Mouse (Mus musculus) spleen, postnatal 10 days (tissue): Measurements from ENCODE around the gene 2010111I01Rik.
"Not testable (repeated sequence)": the region's sequence is repeated elsewhere in the genome, so short reads cannot be mapped to it uniquely, and the experiment has no call there.

ENCODE experiments used
- DNase-seq, 2 experiments: peaks; one replicate each; pipeline ENCODE4 v3.0.0; 2021 to 2022; ENCODE audit warnings: low spot score in 2 of 2

The 2010111I01Rik gene

GRCm38 (mm10) chr13:62964640-62965311 is at the start of gene 2010111I01Rik:
2010111I01Rik (plus strand) TSS chr13:62964893.
- DNase-seq, result peak; percentile 90 to 97

- no peak for DNase-seq
These were observed 48.0 kb upstream of the 2010111I01Rik start for GRCm38 (mm10) chr13:62916675-62917074.

DNA sequence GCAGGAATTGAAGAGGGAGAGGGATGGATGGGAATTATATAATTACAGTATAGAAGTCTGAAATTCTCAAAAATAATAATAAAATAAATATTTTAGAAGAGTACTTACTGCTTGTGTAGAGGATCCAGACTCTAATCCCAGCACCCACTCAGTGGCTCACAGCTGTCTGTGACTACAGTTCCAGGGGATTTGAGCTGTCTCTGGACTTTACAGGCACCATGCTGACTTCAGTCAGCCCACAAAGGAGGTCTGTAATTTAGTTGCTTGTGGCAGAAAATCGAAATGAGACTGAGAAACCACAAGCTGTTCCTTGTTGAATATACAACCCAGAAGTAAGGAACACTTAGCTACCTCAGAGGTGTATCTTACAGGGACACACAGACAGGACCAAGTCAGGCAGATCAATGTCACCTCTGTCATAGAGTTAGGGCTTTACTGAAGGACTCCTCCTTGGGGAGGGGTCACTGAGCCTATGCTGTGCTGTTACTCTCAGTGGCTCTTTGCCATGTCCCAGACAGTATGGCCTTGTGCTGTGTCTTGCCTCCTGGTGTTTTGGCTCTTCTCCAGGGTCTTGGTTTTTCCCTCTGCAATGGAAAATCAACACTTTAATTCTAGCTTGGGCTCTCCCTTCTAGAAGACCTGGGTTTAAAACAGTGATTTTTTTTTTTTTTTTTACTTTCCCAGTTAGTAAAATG is 47.1 kb upstream of the 2010111I01Rik start:
- no peak for DNase-seq

DNA sequence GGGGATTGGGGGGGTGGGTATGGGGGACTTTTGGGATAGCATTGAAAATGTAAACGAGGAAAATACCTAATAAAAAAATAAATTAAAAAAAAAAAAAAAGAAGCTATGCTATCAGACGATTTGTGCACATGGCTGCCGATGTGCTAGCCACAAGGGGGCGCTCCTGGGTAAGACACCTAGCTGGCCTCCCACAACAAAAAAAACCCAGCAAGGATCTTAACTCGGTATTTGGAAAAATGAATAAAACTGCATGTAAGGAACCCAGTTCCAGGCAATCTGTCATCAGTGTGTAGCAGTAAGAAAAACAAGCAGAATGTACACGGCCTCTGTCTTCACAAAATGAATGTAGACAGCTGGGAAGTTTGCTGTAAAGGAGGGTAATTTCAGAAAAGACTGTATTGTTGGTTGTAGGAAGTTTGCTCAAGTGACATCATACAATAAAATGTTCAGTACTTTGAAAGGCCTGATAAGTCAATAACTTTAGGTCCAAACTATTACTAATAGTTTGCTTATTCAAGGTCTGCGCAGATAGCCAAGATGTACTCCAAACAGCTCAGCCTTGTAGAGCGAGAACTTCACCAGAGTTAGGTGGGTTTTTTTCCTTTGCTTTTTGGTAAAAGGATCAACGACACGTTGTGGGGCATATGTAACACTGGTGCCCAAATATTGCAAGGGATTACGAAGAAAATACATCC is 44.9 kb upstream of the 2010111I01Rik start:
- DNase-seq, result peak; percentile 65 to 88

DNA sequence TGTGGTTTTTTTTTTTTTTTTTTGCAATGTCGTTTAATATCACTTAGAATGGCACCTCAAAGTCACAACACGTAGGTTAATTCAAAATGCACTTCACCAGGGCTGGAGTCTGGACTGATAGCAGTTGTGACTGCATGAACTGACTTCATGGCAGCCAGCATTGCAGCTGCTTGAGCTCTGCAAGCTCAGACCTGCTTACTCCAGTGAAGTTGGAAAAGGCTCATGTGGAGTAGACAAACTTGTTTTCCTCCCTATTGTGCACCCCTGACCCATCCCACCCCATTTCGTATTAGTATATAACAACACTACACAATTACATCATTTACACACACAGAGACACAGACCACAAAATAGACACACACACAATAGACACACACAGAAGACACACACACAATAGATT is 42.0 kb upstream of the 2010111I01Rik start:
- no peak for DNase-seq

DNA sequence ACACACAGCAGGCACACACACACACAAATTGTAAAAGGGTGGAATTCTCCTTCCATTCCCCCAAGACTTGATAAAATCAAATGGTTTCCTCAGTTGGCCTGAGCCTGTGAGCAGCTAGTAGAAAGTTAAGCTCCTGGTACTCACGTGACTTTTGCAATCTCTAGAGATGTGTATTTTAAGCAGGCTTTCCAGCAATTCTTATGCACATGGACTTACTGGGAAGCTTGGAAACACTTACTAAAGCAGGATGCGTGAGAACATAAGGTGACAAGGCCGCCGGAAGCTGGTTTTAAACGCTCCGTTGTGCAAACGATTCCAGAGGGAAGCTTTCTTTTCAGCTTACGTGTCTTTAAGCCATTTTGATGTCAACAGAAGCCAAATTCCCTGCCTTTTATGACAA is 41.5 kb upstream of the 2010111I01Rik start:
- DNase-seq, result no peak

DNA sequence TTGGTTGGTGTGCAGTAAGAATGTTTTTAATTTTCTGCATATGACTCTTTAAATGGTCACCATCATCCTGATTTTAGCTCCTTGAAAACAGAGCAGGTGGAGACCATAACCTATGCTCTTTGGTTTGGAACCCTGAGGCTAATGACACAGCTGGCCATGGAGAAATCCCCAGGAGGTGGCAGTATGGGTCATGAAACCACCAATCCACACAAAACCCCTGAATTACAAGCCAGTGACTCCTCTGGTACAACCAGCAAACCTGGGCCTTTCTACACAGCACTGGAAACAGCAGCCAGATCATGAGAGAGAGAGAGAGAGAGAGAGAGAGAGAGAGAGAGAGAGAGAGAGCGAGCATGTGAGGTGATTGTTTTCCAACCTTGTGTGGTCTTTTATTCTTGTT is 38.2 kb upstream of the 2010111I01Rik start:
- DNase-seq, result peak in 1 of 2 experiments; percentile 54

DNA sequence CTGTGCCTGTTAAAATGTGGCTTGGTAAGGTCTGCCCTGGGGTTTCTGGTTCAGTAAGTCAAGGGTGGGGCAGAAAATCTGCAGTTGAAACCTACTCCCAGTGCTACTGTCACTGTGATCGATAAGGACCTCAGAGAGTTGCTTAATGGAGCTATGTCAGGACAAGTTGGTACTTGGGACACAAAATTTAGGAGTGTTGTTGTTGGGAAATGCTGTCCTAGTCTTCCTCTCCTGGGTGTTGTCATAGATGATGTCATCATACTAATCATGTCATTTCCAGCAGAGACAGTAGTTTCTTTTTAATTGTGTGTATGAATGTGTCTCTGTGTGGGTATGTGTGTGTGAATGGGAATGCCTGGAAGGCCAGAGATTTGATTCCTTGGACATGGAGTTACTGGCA is 37.2 kb upstream of the 2010111I01Rik start:
- DNase-seq, result no peak

DNA sequence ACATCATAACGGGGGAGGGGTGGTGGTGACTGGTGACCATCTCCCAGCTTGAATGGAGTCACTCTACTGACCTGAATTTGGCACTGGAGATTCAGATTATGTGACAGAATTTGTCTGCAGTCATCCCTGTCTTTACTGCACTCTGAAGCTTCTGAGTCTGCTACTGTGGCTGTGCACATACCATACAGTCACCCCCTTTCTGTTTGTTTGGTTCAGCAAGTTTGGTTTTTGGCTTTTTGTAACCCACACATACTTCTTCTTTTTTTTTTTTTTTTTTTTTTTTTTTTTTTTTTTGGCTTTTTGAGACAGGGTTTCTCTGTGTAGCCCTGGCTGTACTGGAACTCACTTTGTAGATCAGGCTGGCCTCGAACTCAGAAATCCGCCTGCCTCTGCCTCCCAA is 35.5 kb upstream of the 2010111I01Rik start:
- DNase-seq, result not testable (repeated sequence)

DNA sequence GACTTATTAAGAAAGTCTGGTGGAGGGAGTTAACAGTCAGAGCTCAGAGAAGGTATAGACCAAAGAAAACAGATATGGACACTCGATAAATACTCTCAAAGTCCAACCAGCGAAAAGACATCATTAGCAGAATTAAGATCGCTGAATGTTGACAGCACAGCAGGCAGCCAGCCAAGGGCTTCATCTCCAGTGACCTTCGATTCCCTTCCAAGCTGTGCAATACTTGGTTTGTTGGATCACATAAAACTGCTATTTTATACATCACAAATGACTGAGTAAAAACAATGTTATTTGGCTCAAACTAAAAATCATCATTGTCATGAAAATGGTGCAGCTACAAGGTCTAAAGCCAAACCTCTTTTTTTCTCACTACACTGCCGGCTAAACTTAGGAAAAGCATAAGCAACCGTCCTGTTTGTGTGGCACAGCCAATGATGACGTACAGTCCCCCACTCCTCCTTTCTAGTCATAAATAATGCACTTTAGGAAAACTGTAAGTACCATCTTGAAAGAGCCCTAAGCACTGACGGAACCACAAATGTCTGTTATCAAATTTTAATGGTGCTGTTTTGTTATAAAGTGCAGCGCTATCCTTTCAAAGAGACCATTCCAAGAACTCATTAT is 34.8 kb upstream of the 2010111I01Rik start:
- no peak for DNase-seq

GRCm38 (mm10) chr13:62932452-62932851 is 32.2 kb upstream of the 2010111I01Rik start:
- no peak for DNase-seq

GRCm38 (mm10) chr13:62939371-62939770 is 25.3 kb upstream of the 2010111I01Rik start:
- no peak for DNase-seq

- DNase-seq, result no peak
These were observed 24.9 kb upstream of the 2010111I01Rik start for GRCm38 (mm10) chr13:62939797-62940196.

DNA sequence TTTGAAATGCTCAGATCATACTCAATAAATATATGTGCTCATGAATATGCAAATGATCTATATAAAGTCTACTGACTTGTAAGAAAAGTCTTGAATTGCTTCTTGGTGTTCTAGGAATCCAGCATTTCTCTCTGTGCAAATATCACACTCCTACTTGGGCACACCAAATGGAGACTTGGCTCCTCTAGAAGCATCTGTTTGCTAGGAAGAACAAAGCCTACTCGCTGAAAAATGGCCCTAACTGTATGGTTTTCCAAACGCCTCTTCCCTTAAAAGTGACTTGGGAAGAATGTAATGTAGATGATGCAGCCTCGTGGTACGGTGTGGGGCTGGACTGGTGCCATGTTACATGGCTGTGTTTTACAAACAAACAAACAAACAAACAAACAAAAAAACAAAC is 24.0 kb upstream of the 2010111I01Rik start:
- DNase-seq, result no peak

DNA sequence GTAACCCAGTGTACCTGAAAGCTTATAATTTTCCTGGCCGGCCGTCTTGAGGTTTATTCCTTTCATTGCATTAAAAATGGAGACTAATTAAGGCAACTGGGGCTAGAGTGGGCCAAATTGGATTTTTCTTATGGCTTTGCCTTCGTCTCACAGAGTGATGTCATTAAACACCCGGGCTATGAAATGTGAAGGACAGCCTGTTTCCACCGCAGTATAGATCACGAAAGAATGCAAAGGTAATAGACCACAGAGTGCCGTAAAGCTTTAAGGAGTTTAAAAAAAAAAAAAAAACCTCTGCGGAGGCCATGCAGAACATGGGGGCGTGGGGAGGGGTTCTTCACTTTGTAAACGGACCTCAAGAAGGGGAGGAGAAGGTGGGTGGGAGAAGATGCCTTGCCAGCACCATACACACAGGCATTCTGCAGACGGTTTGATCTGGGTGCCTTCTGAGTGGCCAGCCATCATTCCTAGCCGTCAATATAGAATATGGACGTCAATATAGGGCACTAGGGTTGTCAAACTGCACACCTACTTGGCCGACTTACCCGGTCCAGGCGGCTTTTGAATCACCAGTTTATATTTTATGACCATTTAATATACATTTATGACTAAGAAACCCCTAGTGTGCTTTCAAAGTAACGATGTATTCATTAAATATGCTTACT is 23.2 kb upstream of the 2010111I01Rik start:
- no peak for DNase-seq

DNA sequence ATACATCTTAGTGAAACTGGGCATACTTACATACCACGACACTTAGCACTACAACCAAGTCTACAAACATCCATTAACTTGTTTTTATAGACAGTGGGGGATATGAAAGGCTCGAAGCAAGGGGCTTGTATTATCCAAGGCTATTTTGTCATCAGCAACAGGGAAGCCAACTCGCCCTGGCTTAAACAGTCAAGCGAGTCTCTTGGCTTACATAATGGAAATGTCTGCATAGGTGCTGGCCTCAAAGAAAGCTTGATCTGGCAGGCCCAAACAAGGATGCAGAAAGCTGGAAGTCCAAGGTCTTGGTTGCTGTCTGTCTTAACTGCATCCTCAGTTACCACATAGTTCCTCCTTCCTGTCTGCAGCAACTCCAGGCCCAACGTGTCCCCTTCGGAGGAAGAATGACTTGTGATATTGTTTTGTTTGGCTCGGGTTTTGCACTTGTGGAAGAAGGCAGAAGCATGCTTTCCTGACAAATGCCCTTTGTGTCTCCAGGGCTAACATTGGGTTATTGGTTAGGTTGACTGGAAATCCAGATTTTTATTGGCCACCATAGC is 21.3 kb upstream of the 2010111I01Rik start:
- DNase-seq, result no peak

DNA sequence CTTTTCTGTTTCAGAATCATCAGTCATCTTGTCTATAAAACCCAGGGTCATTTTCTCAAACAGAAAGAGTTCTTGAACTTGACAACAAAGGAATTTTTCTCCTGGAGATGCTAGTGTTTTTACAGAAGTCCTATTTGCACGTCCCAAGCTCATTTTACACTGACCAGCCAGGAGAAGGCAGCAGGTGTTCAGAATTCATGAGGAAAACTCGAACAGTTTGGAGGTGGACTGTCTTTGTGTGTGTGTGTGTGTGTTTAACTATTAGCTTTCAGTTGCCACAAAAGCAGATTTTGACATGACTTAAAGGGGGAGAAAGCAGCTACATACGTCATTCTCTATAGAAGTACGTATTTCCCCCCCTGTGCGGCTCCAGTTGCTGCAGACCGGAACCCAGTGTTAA is 20.6 kb upstream of the 2010111I01Rik start:
- DNase-seq, result no peak

DNA sequence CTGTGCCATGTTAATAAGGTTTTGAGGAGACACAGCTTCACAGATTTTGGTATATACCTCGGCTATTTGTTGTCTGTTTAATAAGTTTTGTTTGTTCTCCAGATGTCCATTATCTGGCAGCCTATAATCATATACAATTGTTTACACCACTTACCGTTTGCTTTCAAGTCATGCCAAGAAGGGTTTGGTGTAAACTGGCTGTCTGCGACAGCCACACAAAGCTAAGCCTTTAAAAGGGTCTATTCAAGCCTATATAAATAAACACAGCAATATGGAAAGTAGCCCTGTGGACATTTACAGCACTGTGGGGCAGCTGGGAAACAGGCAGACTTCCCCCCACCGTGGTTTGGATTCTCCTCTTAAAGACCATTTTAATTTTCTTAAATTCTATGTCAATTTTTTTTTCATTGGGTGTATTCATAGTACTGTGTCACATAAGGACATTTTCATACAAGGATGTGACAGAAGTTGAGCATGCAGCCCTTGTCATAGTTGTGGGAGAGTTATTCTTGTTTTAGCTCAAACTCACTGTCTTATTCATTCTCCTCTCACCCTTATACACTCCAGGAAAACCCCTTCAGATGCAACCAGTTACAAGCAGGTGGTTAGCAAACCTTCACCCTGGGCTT is 15.0 kb upstream of the 2010111I01Rik start:
- DNase-seq, result no peak

GRCm38 (mm10) chr13:62951606-62952005 is 13.1 kb upstream of the 2010111I01Rik start:
- no peak for DNase-seq

- DNase-seq, result no peak
These were observed 12.6 kb upstream of the 2010111I01Rik start for GRCm38 (mm10) chr13:62952047-62952446.

- no peak for DNase-seq
These were observed 12.1 kb upstream of the 2010111I01Rik start for GRCm38 (mm10) chr13:62952624-62953023.
